Mouse (Mus musculus): ENCODE measurements at regions not wholly inside any gene's neighbourhood (a gene's known extent, or its start where the extent isn't known, plus 50 kb on each side); places are given as distances from the start of the nearest gene placed in this dataset.

DNA sequence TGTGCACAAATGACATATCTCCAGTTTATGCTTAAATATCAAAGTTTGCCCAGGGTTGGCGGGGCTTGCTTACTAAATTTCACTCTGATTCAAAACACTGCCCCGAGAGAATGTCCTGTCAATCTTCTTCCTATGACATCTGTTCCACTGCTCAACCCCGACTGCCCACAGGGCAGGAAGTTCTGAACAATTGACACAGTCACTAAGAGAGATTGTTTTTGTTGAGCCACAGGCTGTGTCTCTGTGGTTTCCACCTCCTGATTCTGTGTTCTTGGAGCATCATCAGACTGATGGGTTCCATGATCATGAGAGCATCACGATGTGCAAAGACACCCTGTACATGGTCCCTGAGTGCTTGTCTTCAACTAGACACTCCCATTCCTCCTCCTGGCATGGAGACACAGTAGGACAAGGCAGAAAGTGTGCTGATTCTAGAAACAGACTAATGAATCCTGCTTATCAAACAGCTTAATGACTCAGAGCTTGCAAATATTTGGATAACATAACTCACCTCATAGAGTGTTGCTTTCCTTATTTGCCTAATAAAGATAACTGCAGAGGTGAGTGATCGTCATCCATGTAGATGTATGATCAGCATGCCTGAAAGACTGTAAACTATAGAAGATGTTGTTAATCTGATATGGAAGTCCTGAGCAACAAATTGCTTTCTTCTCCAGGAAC lies 82.4 kb upstream of the Fggy start:
- H3K27me3 ChIP-seq (replicated peaks), result no peaks in the 10 kb centered on the region
- no peak overlapping the region for H3K27ac ChIP-seq (ENCODE audit: insufficient read depth, low read depth)
- in situ Hi-C loops (cut with MboI; ENCODE audit: low pct_ligation_motif_present, low pct_unique_long_range_greater_than_20kb, low sequenced_read_pairs) (no loop called here), dilution Hi-C loops (cut with MboI; ENCODE audit: extremely low pct_ligation_motif_present, extremely low pct_unique_long_range_greater_than_20kb, low sequenced_read_pairs) (no loop called here)
- H3K4me2 ChIP-seq (ENCODE audit: insufficient read depth, low read depth, poor library complexity, severe bottlenecking), result no peak overlapping the region
- TF ChIP-seq ELF1 (IDR thresholded peaks at IDR 0.05; ENCODE audit: low read depth, low read length), result no peak
- no peak for TF ChIP-seq POLR2A (IDR thresholded peaks at IDR 0.05; ENCODE audit: low read depth, low read length)
- no peak for TF ChIP-seq UBTF (IDR thresholded peaks at IDR 0.05; ENCODE audit: low read depth, low read length)
- TF ChIP-seq MAZ (IDR thresholded peaks at IDR 0.05; ENCODE audit: low read depth, low read length), result no peak
- no peak for DNase-seq (ENCODE audit: extremely low read depth)
- H3K79me2 ChIP-seq (replicated peaks; ENCODE audit: control insufficient read depth, extremely low read depth, insufficient read depth, poor library complexity, severe bottlenecking), result no peaks in the 10 kb centered on the region
- H3K4me1 ChIP-seq (ENCODE audit: control insufficient read depth in 1 of 2, insufficient read depth in 2 of 2), result 0 out of 4 replicates have a peak, but pooled peaks cover 0 to 2% of the 10 kb centered on the region in 2 experiments
- H3K36me3 ChIP-seq (replicated peaks in 1 of 2; ENCODE audit: control insufficient read depth in 1 of 2, insufficient read depth in 1 of 2, low read length in 1 of 2), result no peaks in the 10 kb centered on the region
- no peaks in the 10 kb centered on the region for H3K9me3 ChIP-seq (replicated peaks; ENCODE audit: low read length)
- H3K4me3 ChIP-seq (replicated peaks in 1 of 3; ENCODE audit: low read depth in 2 of 3, low read length in 2 of 3, poor library complexity in 1 of 3), result no peak overlapping the region
- H3K9ac ChIP-seq (ENCODE audit: insufficient read depth, low read depth), result no peak overlapping the region

DNA sequence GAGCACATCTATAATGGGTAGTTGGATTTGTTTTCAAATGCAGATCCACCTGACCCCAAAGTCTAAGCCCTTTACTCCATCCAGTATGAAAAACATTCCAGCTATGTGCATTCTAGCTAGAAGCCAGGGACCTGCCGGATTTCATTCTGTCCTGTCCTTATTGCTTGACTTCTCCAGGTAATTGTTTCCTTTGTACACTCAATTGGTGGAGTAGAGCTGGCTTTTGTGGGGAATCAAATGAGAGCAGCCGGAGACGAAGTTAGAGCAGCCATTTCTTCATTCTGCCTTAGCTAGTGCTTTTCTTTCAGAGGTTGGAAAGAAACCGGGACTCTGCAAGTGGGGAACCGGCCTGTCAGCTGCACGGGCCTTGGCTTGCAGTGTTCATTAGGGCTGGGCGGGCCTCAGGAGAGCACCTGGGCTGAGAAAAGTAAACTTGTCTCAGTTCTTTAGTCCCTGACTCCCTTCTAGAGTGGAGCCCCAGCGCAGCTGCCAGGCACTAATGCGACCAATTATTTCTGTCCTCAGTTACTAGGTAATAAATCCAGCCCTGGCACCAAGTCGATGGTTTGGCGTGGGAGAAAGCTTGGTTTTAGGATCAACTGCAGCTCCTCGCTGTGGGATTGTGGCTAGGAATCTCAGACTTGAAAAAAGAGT lies 81.1 kb upstream of the Fggy start:
- Histone ChIP-seq H3K36me3 (replicated peaks in 1 of 2; ENCODE audit: control insufficient read depth in 1 of 2, insufficient read depth in 1 of 2, low read length in 1 of 2) (no peaks in the 10 kb centered on the region), H3K4me2 (ENCODE audit: insufficient read depth, low read depth, poor library complexity, severe bottlenecking) (no peak overlapping the region), H3K9me3 (replicated peaks; ENCODE audit: low read length) (no peaks in the 10 kb centered on the region), H3K4me1 (ENCODE audit: control insufficient read depth in 1 of 2, insufficient read depth in 2 of 2) (0 out of 4 replicates have a peak, but pooled peaks cover 0 to 2% of the 10 kb centered on the region in 2 experiments), H3K27me3 (replicated peaks) (no peaks in the 10 kb centered on the region), H3K4me3 (replicated peaks in 1 of 3; ENCODE audit: low read depth in 2 of 3, low read length in 2 of 3, poor library complexity in 1 of 3) (no peak overlapping the region), H3K27ac (ENCODE audit: insufficient read depth, low read depth) (no peak overlapping the region), H3K9ac (ENCODE audit: insufficient read depth, low read depth) (no peak overlapping the region), H3K79me2 (replicated peaks; ENCODE audit: control insufficient read depth, extremely low read depth, insufficient read depth, poor library complexity, severe bottlenecking) (no peaks in the 10 kb centered on the region)
- TF ChIP-seq IRF4 (IDR thresholded peaks at IDR 0.05; ENCODE audit: low read depth, low read length), result no peak
- TF ChIP-seq NELFE (IDR thresholded peaks at IDR 0.05; ENCODE audit: low read depth, low read length), result no peak
- TF ChIP-seq MAZ (IDR thresholded peaks at IDR 0.05; ENCODE audit: low read depth, low read length), result no peak
- no peak for TF ChIP-seq E2F4 (IDR thresholded peaks at IDR 0.05; ENCODE audit: insufficient replicate concordance, low read depth, low read length)
- no peak for TF ChIP-seq ELF1 (IDR thresholded peaks at IDR 0.05; ENCODE audit: low read depth, low read length)
- TF ChIP-seq ZMIZ1 (IDR thresholded peaks at IDR 0.05; ENCODE audit: low read depth, low read length), result no peak
- no peak for TF ChIP-seq USF2 (conservative IDR thresholded peaks at IDR 0.05; ENCODE audit: low read depth, low read length)
- no peak for TF ChIP-seq BHLHE40 (IDR thresholded peaks at IDR 0.05; ENCODE audit: low read depth, low read length)
- no peak for TF ChIP-seq MEF2A (IDR thresholded peaks at IDR 0.05; ENCODE audit: borderline replicate concordance, low read depth, low read length)
- TF ChIP-seq MAX (IDR thresholded peaks at IDR 0.05; ENCODE audit: low read length), result no peak
- no peak for TF ChIP-seq RCOR1 (conservative IDR thresholded peaks at IDR 0.05; ENCODE audit: low read depth, low read length)
- TF ChIP-seq CHD2 (IDR thresholded peaks at IDR 0.05; ENCODE audit: low read length), result no peak
- no peak for TF ChIP-seq GABPA (IDR thresholded peaks at IDR 0.05; ENCODE audit: insufficient replicate concordance, low read depth, low read length)
- TF ChIP-seq UBTF (IDR thresholded peaks at IDR 0.05; ENCODE audit: low read depth, low read length), result no peak
- TF ChIP-seq POLR2A (IDR thresholded peaks at IDR 0.05; ENCODE audit: low read depth, low read length), result no peak
- TF ChIP-seq CHD1 (IDR thresholded peaks at IDR 0.05; ENCODE audit: low read depth, low read length), result no peak
- no peak for TF ChIP-seq MYC (IDR thresholded peaks at IDR 0.05; ENCODE audit: low read depth, low read length)
- dilution Hi-C loops (cut with MboI; ENCODE audit: extremely low pct_ligation_motif_present, extremely low pct_unique_long_range_greater_than_20kb, low sequenced_read_pairs) (no loop called here), in situ Hi-C loops (cut with MboI; ENCODE audit: low pct_ligation_motif_present, low pct_unique_long_range_greater_than_20kb, low sequenced_read_pairs) (no loop called here)
- DNase-seq (ENCODE audit: extremely low read depth), result no peak
